In genomic region chr4:142097871-142098270, GRCm38 (mm10) we compare ENCODE assay signal across 8 mouse cellular contexts. TPM values are rescaled to one million over a fixed set of nuclear protein-coding genes. Genes with fewer than 3 reads are reported as not detected.
DNase-seq lines count a peak whose midpoint lies in the region; ATAC-seq and TF ChIP-seq lines count a peak whose summit lies in the region.

No protein-coding gene starts in this region.

- peaks cover 13% of the 10 kb centered on the region for H3K4me1 ChIP-seq in intestine, embryonic 15.5 days (replicated peaks)
- H3K4me1 ChIP-seq in lung, embryonic 14.5 days (ENCODE audit: insufficient read depth), result 0 out of 2 replicates have a peak, but pooled peaks cover 8% of the 10 kb centered on the region
- peaks cover 6% of the 10 kb centered on the region for H3K4me1 ChIP-seq in forebrain, embryonic 13.5 days

- H3K36me3 ChIP-seq in intestine, embryonic 15.5 days, result no peaks in the 10 kb centered on the region
- no peaks in the 10 kb centered on the region for H3K36me3 ChIP-seq in lung, embryonic 14.5 days (ENCODE audit: insufficient read depth)
- H3K36me3 ChIP-seq in forebrain, embryonic 13.5 days (ENCODE audit: poor library complexity, severe bottlenecking), result no peaks in the 10 kb centered on the region

- no peaks in the 10 kb centered on the region for H3K27me3 ChIP-seq in intestine, embryonic 15.5 days (replicated peaks)
- no peaks in the 10 kb centered on the region; the same call in 1 of the 2 replicates for H3K27me3 ChIP-seq in lung, embryonic 14.5 days (ENCODE audit: insufficient read depth, low read length)
- H3K27me3 ChIP-seq in forebrain, embryonic 13.5 days, result no peaks in the 10 kb centered on the region

- ATAC-seq in intestine, embryonic 15.5 days, result peak; percentile 61
- peak; percentile 84 for ATAC-seq in lung, embryonic 14.5 days (ENCODE audit: insufficient read depth)
- ATAC-seq in forebrain, embryonic 13.5 days, result no peak

- TF ChIP-seq CTCF in lung, embryonic 14.5 days (IDR thresholded peaks at IDR 0.05; ENCODE audit: low read depth), result no peak

- 14% methylated on average over 5 of the region's 5 CpGs for WGBS in intestine, embryonic 15.5 days
- 7% methylated on average over 5 of the region's 5 CpGs for WGBS in lung, embryonic 14.5 days
- WGBS in forebrain, embryonic 13.5 days, result 58% methylated on average over 5 of the region's 5 CpGs

- no peak overlapping the region for H3K4me3 ChIP-seq in intestine, embryonic 15.5 days (replicated peaks)
- H3K4me3 ChIP-seq in lung, embryonic 14.5 days (ENCODE audit: low read depth, low read length), result no peak overlapping the region
- H3K4me3 ChIP-seq in forebrain, embryonic 13.5 days, result no peak overlapping the region

- no peaks in the 10 kb centered on the region for H3K9me3 ChIP-seq in intestine, embryonic 15.5 days
- H3K9me3 ChIP-seq in lung, embryonic 14.5 days (ENCODE audit: low read depth, low read length), result no peaks in the 10 kb centered on the region
- H3K9me3 ChIP-seq in forebrain, embryonic 13.5 days (replicated peaks), result no peaks in the 10 kb centered on the region

- peak overlapping the region; percentile 66 for H3K27ac ChIP-seq in intestine, embryonic 15.5 days
- H3K27ac ChIP-seq in lung, embryonic 14.5 days (ENCODE audit: low read depth), result peak overlapping the region; percentile 80
- no peak overlapping the region for H3K27ac ChIP-seq in forebrain, embryonic 13.5 days

- peak overlapping the region; percentile 48 for H3K4me2 ChIP-seq in intestine, embryonic 15.5 days (replicated peaks)
- H3K4me2 ChIP-seq in lung, embryonic 14.5 days, result peak overlapping the region; percentile 48
- no peak overlapping the region for H3K4me2 ChIP-seq in forebrain, embryonic 13.5 days

- peak; percentile 16 to 32 for DNase-seq in spleen, postnatal 36 days (ENCODE audit: low spot score in 2 of 2)
- no peak for DNase-seq in spleen, adult 12 weeks (ENCODE audit: low spot score)
- DNase-seq in fibroblast of lung, adult 2 months (ENCODE audit: low read depth), result peak; percentile 96
- DNase-seq in lung, embryonic 14.5 days, result peak; percentile 93
- peak; percentile 33 for DNase-seq in urinary bladder, postnatal 25 days (ENCODE audit: low spot score)
- no peak for DNase-seq in frontal cortex, postnatal 14 days (ENCODE audit: low spot score in 2 of 2)

- no peak overlapping the region for H3K9ac ChIP-seq in intestine, embryonic 15.5 days
- H3K9ac ChIP-seq in lung, embryonic 14.5 days, result no peak overlapping the region
- no peak overlapping the region for H3K9ac ChIP-seq in forebrain, embryonic 13.5 days

RNA-seq across cellular contexts. Expression of gene Tmem51, which starts 13.8 kb away (rescaled TPM):
- 103 and 109 TPM in 2 replicates for polyA plus RNA-seq in intestine, embryonic 15.5 days (2015; fragmentation: Nextera tagmentation; extraction: Ambion mirVana)
- 17.1 and 20.7 TPM in 2 replicates for polyA plus RNA-seq in lung, embryonic 14.5 days (2014; fragmentation: Nextera tagmentation; extraction: Ambion mirVana)
- polyA plus RNA-seq in forebrain, embryonic 13.5 days (2015; fragmentation: Nextera tagmentation; extraction: Ambion mirVana), result 3.4 and 4.5 TPM in 2 replicates

Comparison
In these comparisons a context has a peak if more than half of its experiments do, and no peak if none do; other contexts are left out.
1. DNase-seq: peak in spleen, postnatal 36 days (2 of 2), fibroblast of lung, adult 2 months (single experiment), lung, embryonic 14.5 days (single experiment) and urinary bladder, postnatal 25 days (single experiment); none in spleen, adult 12 weeks (single experiment) and frontal cortex, postnatal 14 days (0 of 2).